Comparison of ENCODE assay signal across 7 mouse cellular contexts in the genomic region with DNA sequence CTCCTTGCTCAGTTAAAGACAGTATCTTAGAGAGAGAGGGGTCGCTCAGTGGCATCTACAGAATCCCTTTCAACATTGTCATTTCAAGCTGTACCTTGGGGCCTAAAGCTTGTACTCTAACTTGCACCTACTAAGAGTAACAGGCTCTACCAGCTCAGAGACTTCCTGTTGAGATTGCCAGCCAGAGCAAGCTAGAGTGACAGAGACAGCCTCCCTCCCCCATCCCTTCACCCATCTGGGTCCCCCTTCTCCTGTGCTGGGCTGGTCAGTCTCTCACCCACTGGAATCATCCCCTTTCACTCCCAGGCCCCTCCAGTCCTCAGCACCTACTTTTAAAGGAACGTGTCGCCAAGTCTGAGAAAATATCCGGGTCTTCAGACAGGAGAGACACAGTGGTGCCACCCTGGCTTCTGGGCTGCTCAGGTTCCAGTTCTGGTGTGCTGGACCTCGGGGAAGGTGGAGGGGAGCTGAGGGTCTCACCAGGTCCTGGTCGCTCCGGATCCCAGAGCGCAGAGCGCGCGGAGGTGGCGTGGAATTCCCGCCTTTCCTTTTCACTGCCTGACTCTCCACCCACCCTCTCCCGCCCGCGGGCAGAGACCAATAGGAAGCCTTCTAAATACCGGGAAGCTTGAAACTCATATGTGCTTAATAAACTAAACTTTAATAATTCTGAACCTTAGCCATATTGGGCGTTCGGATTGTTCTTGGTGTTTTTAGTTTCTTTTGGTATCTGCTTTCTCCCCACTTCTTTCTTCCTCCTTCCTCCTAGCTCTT. TPM values are rescaled to one million over a fixed set of nuclear protein-coding genes. Genes with fewer than 3 reads are reported as not detected.
A peak's percentile ranks its signal among the peaks of the same experiment; 100 is the strongest.
DNase-seq lines count a peak whose midpoint lies in the region; ATAC-seq and TF ChIP-seq lines count a peak whose summit lies in the region.
"Not testable (repeated sequence)": the region's sequence is repeated elsewhere in the genome, so short reads cannot be mapped to it uniquely, and the experiment has no call there.

No protein-coding gene starts in this region.

- peak; percentile 63 for DNase-seq in adrenal gland, adult 2 months
- peak; percentile 28 for DNase-seq in liver, adult 2 months (ENCODE audit: extremely low read depth, low read depth, low spot score)
- DNase-seq in mesoderm, embryonic 11.5 days (ENCODE audit: low read depth, low spot score), result peak; percentile 55
- DNase-seq in retina, embryonic 14.5 days (ENCODE audit: low spot score), result peak; percentile 56

- ATAC-seq in erythroblast, adult 5-6 weeks (replicated peaks; ENCODE audit: low FRiP score, poor library complexity, severe bottlenecking), result peak; percentile 50; the same call in 1 of the 2 replicates
- peak; percentile 73 for ATAC-seq in heart, embryonic 12.5 days (ENCODE audit: insufficient number of reproducible peaks, low FRiP score)
- ATAC-seq in intestine, postnatal 0 days, result peak; percentile 79

- 8% methylated on average over 19 of the region's 19 CpGs for WGBS in heart, embryonic 12.5 days
- 18% methylated on average over 19 of the region's 19 CpGs for WGBS in intestine, postnatal 0 days
- WGBS in liver, adult 2 months, result 12% methylated on average over 19 of the region's 19 CpGs

- H3K4me3 ChIP-seq in heart, embryonic 12.5 days, result peak overlapping the region; percentile 61
- peak overlapping the region; percentile 45 for H3K4me3 ChIP-seq in intestine, postnatal 0 days (ENCODE audit: low read depth, low read length)
- peak overlapping the region; percentile 64 for H3K4me3 ChIP-seq in liver, adult 2 months (ENCODE audit: insufficient read depth, low read depth, low read length)

- peak overlapping the region; percentile 84 for H3K4me2 ChIP-seq in heart, embryonic 12.5 days
- peak overlapping the region; percentile 68 for H3K4me2 ChIP-seq in intestine, postnatal 0 days (replicated peaks; ENCODE audit: low read depth)

- not testable (repeated sequence) for H3K27me3 ChIP-seq in heart, embryonic 12.5 days (replicated peaks); intestine, postnatal 0 days (replicated peaks; ENCODE audit: control insufficient read depth, insufficient read depth, low read length); liver, adult 2 months (ENCODE audit: control insufficient read depth, insufficient read depth, low read length)

- H3K9ac ChIP-seq in heart, embryonic 12.5 days, result peak overlapping the region; percentile 71
- 0 out of 2 replicates have a peak overlapping the region, but pooled peaks have one; percentile 8 for H3K9ac ChIP-seq in intestine, postnatal 0 days (ENCODE audit: low read depth, low read length)
- H3K9ac ChIP-seq in liver, adult 2 months (ENCODE audit: low read depth, low read length), result peak overlapping the region; percentile 46

- H3K4me1 ChIP-seq in heart, embryonic 12.5 days (replicated peaks), result peaks cover 15% of the 10 kb centered on the region
- not testable (repeated sequence) for H3K4me1 ChIP-seq in intestine, postnatal 0 days (replicated peaks; ENCODE audit: control insufficient read depth, insufficient read depth, low read length); liver, adult 2 months (ENCODE audit: control insufficient read depth, insufficient read depth, low read length)

- TF ChIP-seq CTCF in intestine, postnatal 0 days (IDR thresholded peaks at IDR 0.05; ENCODE audit: low read depth); liver, adult 2 months (IDR thresholded peaks at IDR 0.05; ENCODE audit: low read depth, low read length): not testable (repeated sequence)

- H3K36me3 ChIP-seq in heart, embryonic 12.5 days, result peaks cover 21% of the 10 kb centered on the region
- H3K36me3 ChIP-seq in intestine, postnatal 0 days (ENCODE audit: control insufficient read depth, insufficient read depth); liver, adult 2 months (ENCODE audit: control insufficient read depth, insufficient read depth, low read length): not testable (repeated sequence)

- peak overlapping the region; percentile 86 for H3K27ac ChIP-seq in heart, embryonic 12.5 days (ENCODE audit: poor library complexity, severe bottlenecking)
- H3K27ac ChIP-seq in intestine, postnatal 0 days (ENCODE audit: low read depth, low read length), result not testable (repeated sequence)
- H3K27ac ChIP-seq in liver, adult 2 months (replicated peaks; ENCODE audit: insufficient read depth, low read depth, low read length), result peak overlapping the region; percentile 72

- TF ChIP-seq POLR2A in liver, adult 2 months (IDR thresholded peaks at IDR 0.05; ENCODE audit: extremely low read depth, insufficient read depth, low read length), result not testable (repeated sequence)

- not testable (repeated sequence) for H3K79me2 ChIP-seq in liver, adult 2 months (ENCODE audit: control insufficient read depth, insufficient read depth, low read length)

- not testable (repeated sequence) for H3K9me3 ChIP-seq in heart, embryonic 12.5 days (replicated peaks); intestine, postnatal 0 days (ENCODE audit: control insufficient read depth)

RNA-seq across cellular contexts. Expression of gene Slfn9, which starts 0.8 kb away (rescaled TPM):
- total RNA-seq in adrenal gland, adult 2 months (2021), result 1 to 10 TPM; 5.3 to 7.5 TPM
- polyA plus RNA-seq in adrenal gland, adult 2 months (2012; rRNA removed), result 0.91 and 1.2 TPM in 2 replicates
- 4.0 and 7.1 TPM in 2 replicates for total RNA-seq in erythroblast, adult 5-6 weeks (2015; ENCODE audit: low replicate concordance)
- 3.5 and 4.5 TPM in 2 replicates for total RNA-seq in erythroblast, adult 5-6 weeks (2017; ENCODE audit: low replicate concordance)
- polyA plus RNA-seq in heart, embryonic 12.5 days (2016; fragmentation: Nextera tagmentation; extraction: Ambion mirVana), result 19.9 and 20.3 TPM in 2 replicates
- 5.0 and 5.6 TPM in 2 replicates for polyA plus RNA-seq in intestine, postnatal 0 days (2015; fragmentation: Nextera tagmentation; extraction: Ambion mirVana)
- 2.7 and 3.1 TPM in 2 replicates for total RNA-seq in liver, adult 2 months (2014; rRNA removed)
- 0.20 and 0.25 TPM in 2 replicates for polyA plus RNA-seq in liver, adult 2 months (2012; rRNA removed)

RNA-seq across cellular contexts. Expression of gene Slfn8, which starts 29.8 kb away (rescaled TPM):
- total RNA-seq in adrenal gland, adult 2 months (2021), result 1 to 10 TPM; 1.6 to 1.7 TPM
- 0.48 and 0.77 TPM in 2 replicates for polyA plus RNA-seq in adrenal gland, adult 2 months (2012; rRNA removed)
- total RNA-seq in erythroblast, adult 5-6 weeks (2015; ENCODE audit: low replicate concordance), result 3.7 and 9.0 TPM in 2 replicates
- 2.7 and 5.4 TPM in 2 replicates for total RNA-seq in erythroblast, adult 5-6 weeks (2017; ENCODE audit: low replicate concordance)
- polyA plus RNA-seq in heart, embryonic 12.5 days (2016; fragmentation: Nextera tagmentation; extraction: Ambion mirVana), result 0.26 and 0.36 TPM in 2 replicates
- polyA plus RNA-seq in intestine, postnatal 0 days (2015; fragmentation: Nextera tagmentation; extraction: Ambion mirVana), result 0.25 and 0.30 TPM in 2 replicates
- total RNA-seq in liver, adult 2 months (2014; rRNA removed), result 2.6 and 4.4 TPM in 2 replicates
- polyA plus RNA-seq in liver, adult 2 months (2012; rRNA removed), result 0.30 and 0.50 TPM in 2 replicates

RNA-seq across cellular contexts. Expression of gene Slfn5, which starts 39.6 kb away (rescaled TPM):
- total RNA-seq in adrenal gland, adult 2 months (2021), result 10 to 100 TPM; 28.3 to 32.7 TPM
- 2.2 and 2.3 TPM in 2 replicates for polyA plus RNA-seq in adrenal gland, adult 2 months (2012; rRNA removed)
- total RNA-seq in erythroblast, adult 5-6 weeks (2015; ENCODE audit: low replicate concordance), result 6.9 TPM in 2 replicates
- 10.6 and 11.0 TPM in 2 replicates for total RNA-seq in erythroblast, adult 5-6 weeks (2017; ENCODE audit: low replicate concordance)
- 2.5 and 2.7 TPM in 2 replicates for polyA plus RNA-seq in heart, embryonic 12.5 days (2016; fragmentation: Nextera tagmentation; extraction: Ambion mirVana)
- polyA plus RNA-seq in intestine, postnatal 0 days (2015; fragmentation: Nextera tagmentation; extraction: Ambion mirVana), result 3.7 and 3.9 TPM in 2 replicates
- 9.5 and 12.0 TPM in 2 replicates for total RNA-seq in liver, adult 2 months (2014; rRNA removed)
- 0.83 and 1.3 TPM in 2 replicates for polyA plus RNA-seq in liver, adult 2 months (2012; rRNA removed)

Comparison
In these comparisons a context has a peak if more than half of its experiments do, and no peak if none do; other contexts are left out.
1. H3K9ac ChIP-seq: peak in every context shown above with its lines; median percentile 71 in heart, embryonic 12.5 days; 46 in liver, adult 2 months; 8 in intestine, postnatal 0 days.